Mouse (Mus musculus) cerebellum, adult (tissue): Measurements from ENCODE around the gene Rufy2.
A peak's percentile ranks its signal among the peaks of the same experiment; 100 is the strongest.

Source experiments
- ATAC-seq: cut with Nextera tagmentation; 2 replicates; pipeline ENCODE4 v1.9.2; 2017; ENCODE audit warnings: mild to moderate bottlenecking, moderate library complexity, mixed read lengths; ENCODE audit not compliant: insufficient number of reproducible peaks, low FRiP score, low TSS enrichment

The Rufy2 gene

DNA sequence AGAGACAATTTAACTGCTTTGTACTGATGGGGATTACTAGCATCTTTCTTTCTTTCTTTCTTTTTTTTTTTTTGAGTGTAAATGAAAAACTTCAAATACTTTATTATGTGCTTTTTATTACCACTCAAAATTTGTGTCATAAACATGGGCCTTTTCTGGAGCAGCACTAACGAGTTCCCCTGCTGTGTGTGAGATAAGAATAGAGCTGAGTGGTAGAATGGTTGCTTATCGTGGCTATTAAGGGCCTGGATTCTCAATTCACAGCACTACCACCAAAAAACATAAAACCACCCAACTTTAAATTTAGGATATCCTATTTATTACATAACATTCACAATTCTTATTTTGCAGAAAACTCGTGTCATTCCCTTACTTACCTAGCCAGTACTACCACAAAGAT is 33.5 kb downstream of the Rufy2 start:
- no peak for ATAC-seq

DNA sequence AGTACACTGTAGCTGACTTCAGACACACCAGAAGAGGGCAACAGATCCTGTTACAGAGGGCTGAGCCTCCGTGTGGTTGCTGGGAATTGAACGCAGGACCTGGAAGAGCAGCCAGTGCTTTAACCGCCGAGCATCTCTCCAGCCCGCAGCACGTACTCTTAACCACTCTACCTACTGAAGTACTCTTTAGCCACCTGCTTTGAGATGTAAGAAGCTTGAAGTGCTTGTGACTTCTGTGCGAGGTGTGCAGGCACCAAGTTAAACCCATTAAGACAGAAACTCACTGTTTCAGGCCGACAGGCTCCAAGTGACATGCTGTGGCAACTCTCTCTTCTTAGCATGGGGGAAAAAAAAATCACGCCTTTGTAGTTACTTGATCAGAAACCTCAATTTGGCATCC is 34.1 kb downstream of the Rufy2 start:
- no peak for ATAC-seq

DNA sequence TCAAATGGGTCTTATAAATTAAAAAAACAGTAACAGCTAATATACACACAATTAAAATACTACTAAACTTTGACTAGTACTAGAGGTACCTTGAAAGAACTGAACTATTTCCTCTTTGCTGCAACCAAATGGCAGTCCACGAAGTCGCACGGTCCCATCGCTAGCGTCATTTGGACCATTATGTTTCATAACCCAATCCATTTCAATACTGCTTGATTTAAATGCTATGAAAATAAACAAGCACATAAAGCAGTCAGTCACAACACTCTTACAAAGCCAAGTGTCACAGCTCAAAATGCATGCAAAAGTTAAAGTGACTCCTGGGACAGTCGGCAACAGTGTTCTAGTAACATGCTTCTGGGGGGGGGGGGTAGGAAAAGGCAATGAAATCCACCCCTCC is 39.3 kb downstream of the Rufy2 start:
- ATAC-seq, result no peak

DNA sequence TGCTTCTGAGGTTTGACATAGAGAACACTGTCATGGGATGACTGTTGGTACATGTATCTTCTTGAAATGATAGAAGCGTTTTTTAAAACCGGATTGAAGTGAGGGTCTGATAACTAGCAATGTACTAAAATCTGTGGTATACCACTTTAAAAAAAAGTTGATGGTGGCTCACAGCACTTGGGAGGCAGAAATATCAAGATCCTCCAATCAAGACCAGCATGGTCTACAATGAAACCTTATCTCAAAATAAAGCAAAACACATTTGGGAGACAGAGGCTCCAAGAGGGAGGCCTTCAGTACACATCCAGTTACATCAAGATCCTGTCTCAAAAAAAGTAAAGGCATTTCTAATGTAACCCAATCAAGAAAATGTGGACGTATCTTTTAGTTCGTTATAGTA is 41.7 kb downstream of the Rufy2 start:
- ATAC-seq, result no peak

DNA sequence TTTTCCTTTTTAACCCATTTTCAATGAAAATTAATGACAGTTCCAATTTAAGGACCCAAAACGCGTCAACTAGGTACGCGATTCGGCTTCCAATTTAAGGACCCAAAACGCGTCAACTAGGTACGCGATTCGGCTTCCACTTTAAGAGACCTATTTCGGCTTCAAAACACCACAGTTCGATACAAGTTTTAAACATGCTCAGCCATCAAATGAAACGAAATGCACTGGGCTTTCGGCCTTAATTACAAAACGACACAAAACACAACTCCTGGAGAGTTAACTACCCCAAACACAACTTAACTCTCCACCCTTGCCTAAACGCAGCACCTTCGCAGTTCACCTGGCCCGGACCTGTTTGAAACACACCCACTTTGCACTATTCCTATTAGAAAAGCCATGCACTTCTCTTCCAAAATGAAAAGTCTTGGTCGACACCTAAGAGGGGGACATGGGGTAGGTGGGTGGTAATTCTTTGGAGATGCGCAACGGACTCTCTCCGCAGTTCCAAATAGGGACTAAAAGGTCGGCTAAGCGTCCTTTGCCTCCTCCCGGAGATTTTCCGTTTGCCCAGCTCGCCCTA is 42.6 kb downstream of the Rufy2 start:
- ATAC-seq, result no peak

DNA sequence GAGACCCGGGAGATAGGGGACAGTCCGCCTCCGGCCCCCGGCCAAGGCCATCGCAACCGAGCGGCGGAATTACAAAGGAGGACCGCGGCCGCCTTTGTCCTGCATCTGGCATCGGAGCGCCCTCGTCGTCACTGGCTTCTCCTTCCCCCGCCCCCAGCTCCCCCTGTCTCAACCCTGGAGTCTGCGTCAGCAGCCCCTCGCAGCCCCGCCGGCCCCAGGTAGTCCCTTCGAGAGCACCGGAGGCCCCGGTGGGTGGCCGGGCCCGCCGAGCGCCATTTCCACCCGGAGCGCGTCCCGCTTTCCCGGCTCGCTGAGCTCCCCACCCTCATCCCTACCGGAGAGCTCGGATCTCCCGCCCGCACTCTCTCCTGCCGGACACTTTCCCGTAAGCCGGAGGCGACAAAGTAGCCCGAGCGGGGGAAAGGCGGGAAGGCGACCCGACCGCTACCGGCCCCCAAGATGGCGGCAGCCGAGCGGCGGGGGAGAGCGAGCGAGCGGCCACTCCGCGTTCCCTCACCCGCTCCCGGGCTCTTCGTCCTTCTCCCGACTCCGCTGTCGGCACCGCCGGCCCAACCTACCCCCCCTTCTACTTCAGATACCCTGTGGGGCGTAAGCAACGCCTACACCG is 43.2 kb downstream of the Rufy2 start:
- peak; percentile 72 for ATAC-seq

DNA sequence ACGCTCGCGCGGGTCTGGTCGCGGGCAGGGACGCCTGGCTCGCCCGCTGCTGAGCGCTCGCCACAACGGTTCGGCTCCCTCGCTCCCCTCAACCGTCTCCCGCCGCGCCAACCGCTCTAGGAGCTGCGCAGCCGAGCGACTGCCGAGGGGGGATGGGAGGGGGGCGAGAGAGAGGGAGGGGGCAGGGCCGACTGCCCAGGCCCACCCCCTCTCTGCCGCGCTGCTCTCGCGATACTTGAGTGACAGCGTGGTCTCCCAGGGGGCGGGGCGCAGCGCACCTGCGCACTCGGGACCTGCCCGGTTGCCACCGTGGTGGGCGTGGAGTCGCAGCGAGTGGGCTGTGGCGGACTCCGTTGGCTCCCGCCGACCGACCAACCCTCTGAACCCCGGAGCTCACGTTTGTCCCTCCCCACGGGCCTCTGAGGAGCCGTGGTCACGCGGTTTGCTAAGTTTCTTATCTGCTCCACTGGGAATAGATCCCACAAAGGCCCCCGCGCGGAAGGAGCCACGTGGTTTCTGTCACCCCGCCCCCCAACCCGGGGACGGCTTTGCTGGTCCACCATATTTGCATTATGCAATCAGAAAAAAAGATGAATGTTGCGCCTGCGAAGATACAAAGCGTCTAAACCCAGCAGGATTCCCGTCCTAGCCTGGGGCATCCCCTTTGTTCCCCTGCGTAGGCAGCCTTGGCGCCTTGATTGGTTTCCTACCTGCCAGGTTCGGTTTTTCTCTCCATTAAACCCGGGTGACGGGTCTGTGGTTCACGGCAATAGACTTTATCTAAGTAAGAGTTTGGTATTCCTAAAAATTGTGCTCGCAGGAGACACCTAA is 43.9 kb downstream of the Rufy2 start, which contains the start of the genes Hnrnph3 and Pbld2:
Gene Hnrnph3, minus strand, starts transcription at position 469 of the 831 bp plus-strand sequence.
Gene Pbld2, plus strand, starts transcription at position 567 of the 831 bp plus-strand sequence.
- peak; percentile 84 for ATAC-seq

DNA sequence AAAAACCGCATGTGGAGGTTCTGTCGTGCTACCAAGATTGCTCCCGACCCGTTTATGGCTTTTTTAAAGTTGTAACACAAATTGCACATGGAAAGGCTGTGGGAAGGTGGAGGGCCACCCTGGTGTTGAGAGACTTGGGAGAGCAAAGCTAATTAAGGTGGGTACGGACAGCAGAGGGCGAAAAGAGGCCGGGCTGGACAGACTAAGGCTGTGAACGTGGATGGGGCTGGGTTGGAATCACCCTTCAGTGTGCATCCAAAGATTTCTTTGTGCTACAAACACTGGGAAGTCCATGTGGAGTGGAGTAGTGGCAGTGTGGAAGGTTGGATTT is 44.5 kb downstream of the Rufy2 start:
- peak; percentile 71; the same call in 1 of the 2 replicates for ATAC-seq

DNA sequence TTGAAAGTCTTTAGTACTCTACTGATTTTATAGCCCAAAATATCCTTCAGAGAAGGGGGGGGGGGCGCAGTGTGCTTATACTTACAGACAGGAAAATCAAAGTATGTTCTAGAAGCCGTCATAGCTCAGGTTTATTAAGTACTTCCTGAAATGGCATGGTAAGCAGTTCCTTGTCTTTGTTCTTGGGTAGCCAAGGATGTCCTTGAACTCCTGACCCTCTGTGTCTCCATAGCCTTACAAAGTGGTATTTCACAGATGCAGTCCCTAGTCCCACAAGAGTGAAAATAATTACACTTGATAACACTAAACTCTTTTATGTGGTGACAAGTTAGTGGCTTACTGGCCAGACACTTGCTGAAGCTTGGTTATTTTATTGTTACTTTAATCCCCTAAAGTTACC is 45.0 kb downstream of the Rufy2 start:
- no peak for ATAC-seq

DNA sequence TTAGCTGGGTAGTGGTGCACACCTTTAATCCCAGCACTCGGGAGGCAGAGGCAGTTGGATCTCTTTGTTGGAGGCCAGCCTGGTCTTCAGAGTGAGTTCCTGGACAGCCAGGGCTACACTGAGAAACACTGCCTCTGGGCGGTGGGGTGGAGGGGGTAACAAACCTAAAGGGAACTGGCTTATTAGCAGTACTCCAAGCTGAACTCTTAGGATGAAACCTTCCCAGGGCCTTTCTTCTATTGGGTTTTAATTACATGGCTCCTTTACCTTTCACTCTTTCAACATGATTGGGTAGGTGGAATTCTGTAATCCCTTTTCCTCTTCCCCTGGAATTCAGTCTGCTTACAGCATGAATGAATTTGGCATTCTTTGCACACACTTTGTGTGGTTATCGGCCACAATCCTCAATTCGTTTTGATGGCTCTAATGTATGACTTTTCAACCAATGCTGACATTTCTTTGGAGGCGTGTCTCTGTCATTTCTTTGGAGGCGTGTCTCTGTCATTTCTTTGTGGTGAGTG is 45.5 kb downstream of the Rufy2 start:
- ATAC-seq, result no peak

DNA sequence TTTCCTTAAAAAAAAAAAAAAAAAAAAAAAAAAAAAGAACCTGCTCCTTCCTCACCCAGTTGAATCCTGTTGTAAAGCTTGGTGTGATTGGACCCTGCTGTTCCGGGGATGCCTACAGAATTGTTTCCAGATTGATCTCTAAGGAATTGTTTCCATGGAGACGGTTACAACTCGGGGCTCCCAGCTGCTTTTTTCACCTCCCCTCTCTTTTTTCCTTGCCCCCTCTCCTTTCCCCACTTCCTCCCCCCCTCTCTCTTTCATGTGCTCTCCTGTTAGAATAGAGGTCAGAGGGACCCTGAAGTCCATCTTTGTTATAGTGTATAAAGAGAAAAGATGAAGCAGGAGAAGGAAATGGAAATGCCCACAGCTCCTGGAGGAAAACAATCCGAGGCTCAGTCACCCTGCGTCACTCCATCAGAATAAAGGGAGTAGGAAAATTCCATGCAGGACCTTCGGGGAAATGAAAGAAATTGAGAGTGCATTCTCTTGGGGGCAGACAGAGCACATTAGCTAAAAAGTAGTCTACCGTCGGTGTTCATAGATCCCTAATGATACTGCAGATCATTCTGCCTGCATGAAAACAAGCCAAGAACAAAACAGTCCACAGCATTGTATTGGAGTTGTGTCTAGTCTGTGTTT is 46.3 kb downstream of the Rufy2 start:
- ATAC-seq, result no peak

DNA sequence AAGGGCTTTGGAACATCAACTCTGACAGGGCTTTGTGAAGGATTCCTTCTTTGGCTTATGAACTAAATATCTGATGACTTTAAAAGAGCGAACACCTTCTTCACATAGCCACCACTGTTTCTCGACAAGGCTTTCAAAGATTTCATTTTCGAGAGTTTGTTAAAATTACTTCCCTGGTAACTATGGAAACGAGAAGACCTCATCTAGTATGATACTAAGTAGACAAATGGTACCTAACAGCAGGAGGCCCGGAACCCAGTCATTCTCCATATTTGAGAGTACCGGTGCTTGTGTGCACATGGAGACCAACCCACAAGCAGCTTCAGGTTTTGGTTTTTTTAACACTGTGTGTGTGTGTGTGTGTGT is 46.8 kb downstream of the Rufy2 start:
- no peak for ATAC-seq

DNA sequence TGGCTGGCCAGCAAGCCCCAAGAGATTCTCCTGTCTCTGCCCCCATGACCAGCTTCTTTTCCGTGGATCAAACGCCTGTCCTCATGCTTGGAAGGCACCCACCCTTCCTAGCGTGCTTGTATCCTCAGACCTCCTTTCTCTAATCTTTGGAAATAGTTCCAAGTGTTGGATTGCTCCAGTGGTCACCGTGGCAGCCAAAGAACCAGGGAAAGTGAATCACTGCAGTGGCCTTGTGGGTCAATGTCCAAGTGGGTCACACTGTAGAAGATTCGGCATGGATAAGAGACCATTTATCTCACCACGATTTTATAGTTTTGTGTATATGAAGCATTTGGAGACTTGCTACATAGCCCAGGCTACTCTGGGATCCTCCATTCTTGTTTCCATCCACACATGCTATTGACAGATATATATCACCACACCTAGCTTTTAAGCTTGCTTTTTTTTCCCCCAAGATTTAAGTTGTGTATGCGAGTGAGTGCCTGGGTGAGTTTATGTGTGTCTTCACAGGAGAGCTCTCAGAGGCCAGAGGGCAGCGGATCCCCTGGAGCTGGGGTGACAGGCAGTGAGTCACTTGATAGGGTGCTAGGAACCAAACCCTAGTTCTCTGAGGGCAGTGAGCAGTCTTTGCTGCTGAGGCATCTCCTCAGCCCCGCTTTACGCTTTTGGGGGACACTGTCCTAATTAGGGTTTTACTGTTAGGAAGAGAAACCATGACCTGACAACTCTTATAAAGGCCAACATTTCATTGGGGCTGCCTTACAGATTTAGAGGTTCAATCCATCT is 47.5 kb downstream of the Rufy2 start:
- ATAC-seq, result no peak

DNA sequence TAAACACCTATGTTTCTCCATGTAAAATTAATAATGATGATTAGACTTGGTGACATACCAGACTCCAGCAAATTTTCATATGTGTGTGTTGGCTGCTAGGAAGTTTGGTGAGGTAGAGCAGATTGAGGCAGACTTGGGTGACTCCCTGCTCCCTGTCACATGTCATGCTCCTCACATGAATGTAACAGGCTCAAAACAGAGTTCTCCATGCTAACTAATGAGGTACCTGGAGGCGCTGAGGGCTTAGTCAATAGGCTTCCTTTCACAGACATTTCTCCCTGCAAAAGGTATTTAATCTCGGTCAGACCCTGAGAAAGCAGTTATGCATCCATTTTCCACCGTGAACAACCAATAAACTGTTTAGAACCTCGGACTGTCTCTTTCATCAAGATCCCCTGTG is 48.4 kb downstream of the Rufy2 start:
- ATAC-seq, result no peak

DNA sequence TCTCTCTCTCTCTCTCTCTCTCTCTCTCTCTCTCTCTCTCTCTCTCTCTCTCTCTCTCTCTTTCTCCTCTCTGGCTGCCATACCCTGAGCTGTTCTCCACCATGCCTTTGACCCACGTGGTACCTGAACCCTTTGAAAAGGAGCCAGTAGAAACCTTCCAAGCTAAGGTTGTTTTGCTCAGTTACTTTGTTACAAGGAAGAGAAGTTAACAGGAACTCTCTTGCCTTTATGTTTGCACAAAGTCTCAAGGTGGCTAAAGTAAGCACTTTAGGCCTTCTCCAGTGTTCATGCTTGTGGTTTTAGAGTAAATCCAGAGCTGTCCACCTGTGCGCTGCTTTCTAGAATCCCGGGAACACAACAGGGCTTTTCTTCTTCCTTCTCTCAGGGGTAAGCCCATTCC is 52.2 kb downstream of the Rufy2 start:
- ATAC-seq, result no peak

DNA sequence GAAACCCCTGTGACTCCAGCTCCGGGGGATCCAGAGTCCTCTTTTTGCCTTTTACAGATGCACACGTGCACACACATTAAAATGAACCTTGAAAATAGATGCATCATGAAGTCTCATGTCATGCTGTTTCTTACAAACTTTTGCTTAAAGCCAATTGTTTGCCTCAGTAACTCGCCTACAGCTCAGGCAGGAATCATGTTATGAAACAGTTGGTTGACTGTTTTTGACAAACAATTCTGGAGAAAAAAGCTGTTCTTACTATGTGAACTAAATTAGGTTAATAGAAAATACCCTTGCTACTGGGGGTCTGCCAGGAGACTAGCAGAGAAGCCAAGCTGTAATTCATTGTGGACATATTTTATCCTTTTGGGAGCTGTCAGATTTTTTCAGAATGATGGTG is 52.9 kb downstream of the Rufy2 start:
- ATAC-seq, result no peak

DNA sequence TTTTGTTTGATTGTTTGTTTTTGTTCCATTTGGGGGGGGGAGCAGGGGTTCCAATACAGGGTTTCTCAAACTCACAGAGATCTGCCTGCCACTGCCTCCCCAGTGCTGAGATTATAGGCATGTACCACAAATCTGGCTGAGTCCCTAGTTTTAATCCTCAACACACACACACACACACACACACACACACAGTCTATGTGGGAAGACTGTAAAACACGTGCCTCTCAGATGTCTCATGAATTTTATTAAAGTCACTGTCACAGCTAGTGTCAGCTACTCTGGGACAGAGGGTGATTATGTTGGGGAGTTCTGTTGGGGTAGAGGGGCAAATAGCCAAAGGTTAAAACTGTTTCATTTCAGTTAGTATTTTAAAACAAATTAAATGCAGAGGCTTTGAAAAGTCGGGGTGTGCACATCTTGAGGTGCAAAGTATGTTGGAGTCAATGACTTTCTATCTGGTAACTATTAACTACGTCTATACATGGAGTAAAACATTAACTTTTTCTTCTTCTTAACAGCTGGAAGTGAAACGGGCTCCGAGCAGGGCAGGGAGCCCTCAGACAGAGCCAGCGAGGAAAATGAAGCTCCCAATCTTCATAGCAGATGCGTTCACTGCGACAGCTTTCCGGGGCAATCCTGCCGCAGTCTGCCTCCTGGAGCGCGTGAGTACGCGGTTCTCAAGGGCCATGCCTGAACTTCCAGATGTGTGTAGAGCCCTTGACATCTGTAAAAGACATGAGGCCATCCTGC is 58.7 kb downstream of the Rufy2 start:
- ATAC-seq, result no peak

DNA sequence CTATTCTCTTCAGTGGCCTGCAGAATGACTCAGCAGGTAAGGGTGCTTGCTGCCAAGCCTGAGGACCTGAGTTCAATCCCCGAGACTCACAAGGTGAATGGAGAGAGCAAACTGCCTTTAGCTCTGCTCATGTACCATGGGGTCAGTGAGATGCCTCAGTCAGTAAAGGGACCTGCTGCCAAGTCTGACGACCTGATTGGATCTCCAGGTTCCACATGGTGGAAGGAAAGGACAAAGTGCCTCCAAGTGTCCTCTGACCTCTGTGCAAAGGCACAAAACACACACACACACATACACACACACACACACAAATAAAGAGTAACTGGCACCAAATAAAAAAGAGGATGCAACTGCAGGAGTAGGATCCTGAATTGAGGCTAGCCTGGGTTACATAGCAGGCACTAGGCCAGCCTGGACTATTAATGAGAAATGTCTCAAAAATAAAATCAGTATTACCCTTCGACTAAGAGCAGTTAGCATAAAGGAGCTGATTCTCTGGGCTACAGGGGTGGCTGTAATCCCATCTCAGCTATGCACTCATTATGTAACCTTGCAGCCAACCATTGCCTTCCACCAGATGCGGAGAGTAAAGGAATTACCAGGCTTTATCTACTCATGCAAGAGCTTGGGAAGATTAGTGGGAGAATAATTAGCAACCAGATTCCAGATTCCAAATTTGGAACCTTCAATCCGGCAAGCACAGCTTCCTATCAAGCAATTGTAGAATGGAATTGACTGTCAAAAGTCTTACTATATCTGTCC is 60.0 kb downstream of the Rufy2 start:
- no peak for ATAC-seq

DNA sequence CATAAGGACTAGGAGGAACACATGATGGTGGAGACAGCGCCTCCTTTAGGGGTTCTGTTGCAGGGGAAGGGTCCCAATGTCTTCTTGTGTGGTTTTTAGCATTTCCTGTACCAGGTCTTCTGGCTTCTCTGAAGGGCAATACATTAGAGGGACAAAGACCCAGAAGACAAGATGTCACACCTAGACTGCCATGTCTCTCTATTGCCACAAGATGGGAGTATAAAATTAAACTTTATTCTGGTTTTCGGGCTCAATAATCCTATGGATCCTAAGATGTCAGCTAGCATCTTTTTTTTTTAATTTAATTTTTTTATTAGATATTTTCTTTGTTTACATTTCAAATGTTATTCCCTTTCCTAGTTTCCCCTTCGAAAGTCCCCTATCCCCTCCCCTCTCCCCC is 63.1 kb downstream of the Rufy2 start:
- ATAC-seq, result no peak
